Mouse (Mus musculus): ENCODE measurements around the gene Dhx35.

Dhx35 gene

GRCm38 (mm10) chr2:158800788-158801187 is 6.2 kb downstream of the Dhx35 start:
- in situ Hi-C loops (cut with MboI, MseI): no loop called here

- in situ Hi-C loops (cut with MboI, MseI): no loop called here
Observed at GRCm38 (mm10) chr2:158803575-158803974, 9.0 kb downstream of the Dhx35 start.

GRCm38 (mm10) chr2:158815686-158816085 is 21.1 kb downstream of the Dhx35 start:
- in situ Hi-C loops (cut with MboI, MseI): no loop called here

- in situ Hi-C loops (cut with MboI, MseI): no loop called here
Observed at GRCm38 (mm10) chr2:158816239-158816638, 21.6 kb downstream of the Dhx35 start.

GRCm38 (mm10) chr2:158817708-158818107 is 23.1 kb downstream of the Dhx35 start:
- in situ Hi-C loops (cut with MboI, MseI): no loop called here

GRCm38 (mm10) chr2:158828124-158828523 is 33.5 kb downstream of the Dhx35 start:
- in situ Hi-C loops (cut with MboI, MseI): no loop called here

GRCm38 (mm10) chr2:158829746-158830145 is 35.1 kb downstream of the Dhx35 start:
- in situ Hi-C loops (cut with MboI, MseI): no loop called here

GRCm38 (mm10) chr2:158833221-158833620 is 38.6 kb downstream of the Dhx35 start:
- in situ Hi-C loops (cut with MboI, MseI): no loop called here

- in situ Hi-C loops (cut with MboI, MseI): no loop called here
Observed at GRCm38 (mm10) chr2:158833645-158834044, 39.0 kb downstream of the Dhx35 start.

- in situ Hi-C loops (cut with MboI, MseI): no loop called here
Observed at GRCm38 (mm10) chr2:158843287-158843686, 48.7 kb downstream of the Dhx35 start.

GRCm38 (mm10) chr2:158845031-158845430 is 50.4 kb downstream of the Dhx35 start:
- in situ Hi-C loops (cut with MboI, MseI): no loop called here

- in situ Hi-C loops (cut with MboI, MseI): no loop called here
Observed at GRCm38 (mm10) chr2:158846208-158846607, 51.6 kb downstream of the Dhx35 start.

- in situ Hi-C loops (cut with MboI, MseI): no loop called here
Observed at GRCm38 (mm10) chr2:158847991-158848390, 53.4 kb downstream of the Dhx35 start.

GRCm38 (mm10) chr2:158849416-158849815 is 54.8 kb downstream of the Dhx35 start:
- in situ Hi-C loops (cut with MboI, MseI): no loop called here

- in situ Hi-C loops (cut with MboI, MseI): no loop called here
Observed at GRCm38 (mm10) chr2:158852579-158852978, 58.0 kb downstream of the Dhx35 start.

GRCm38 (mm10) chr2:158856896-158857499 is 62.4 kb downstream of the Dhx35 start:
- in situ Hi-C loops (cut with MboI, MseI): no loop called here

GRCm38 (mm10) chr2:158857579-158857978 is 63.0 kb downstream of the Dhx35 start:
- in situ Hi-C loops (cut with MboI, MseI): no loop called here

GRCm38 (mm10) chr2:158861115-158861514 is 66.5 kb downstream of the Dhx35 start:
- in situ Hi-C loops (cut with MboI, MseI): loop anchor here (5.0 kb wide), 1 partner anchor 314 kb away; no protein-coding TSS in a partner anchor

- in situ Hi-C loops (cut with MboI, MseI): loop anchor here (5.0 kb wide), 1 partner anchor 316 kb away; no protein-coding TSS in a partner anchor
Observed at GRCm38 (mm10) chr2:158863341-158864125, 68.9 kb downstream of the Dhx35 start.

GRCm38 (mm10) chr2:158864126-158864458 is 69.5 kb downstream of the Dhx35 start:
- in situ Hi-C loops (cut with MboI, MseI): loop anchor here (5.0 kb wide), 1 partner anchor 317 kb away; no protein-coding TSS in a partner anchor

GRCm38 (mm10) chr2:158865358-158865757 is 70.8 kb downstream of the Dhx35 start:
- in situ Hi-C loops (cut with MboI, MseI): no loop called here

GRCm38 (mm10) chr2:158886571-158886970 is 92.0 kb downstream of the Dhx35 start:
- in situ Hi-C loops (cut with MboI, MseI): no loop called here

- in situ Hi-C loops (cut with MboI, MseI): no loop called here
Observed at GRCm38 (mm10) chr2:158888531-158888930, 93.9 kb downstream of the Dhx35 start.

Measured in T-helper 1 cell (primary cell).